Mouse (Mus musculus): ENCODE results near the gene Mitf. TPM values are rescaled to one million over a fixed set of nuclear protein-coding genes. Genes with fewer than 3 reads are reported as not detected.

The Mitf gene
- polyA plus RNA-seq, 1 experiment: 2.6 TPM

GRCm38 (mm10) chr6:97902205-97902604, 95.4 kb downstream of the Mitf start:
- DNase-seq (ENCODE audit: low read depth in 1 of 2, low spot score in 2 of 2): no peak
- H3K27ac ChIP-seq (ENCODE audit: insufficient read depth, low read length): no peak overlapping the region
- 82% methylated on average over 1 of the region's 1 CpGs for WGBS
- H3K4me3 ChIP-seq (ENCODE audit: extremely low read depth, insufficient read depth, insufficient read length): no peak overlapping the region
- TF ChIP-seq POLR2A (IDR thresholded peaks at IDR 0.05; ENCODE audit: low read depth, low read length) (no peak), CTCF (IDR thresholded peaks at IDR 0.05; ENCODE audit: extremely low read depth, insufficient read depth, insufficient read length, insufficient replicate concordance) (no peak)
- no peaks in the 10 kb centered on the region for H3K27me3 ChIP-seq (ENCODE audit: control insufficient read depth, insufficient read depth, low read length)
- H3K36me3 ChIP-seq (ENCODE audit: control insufficient read depth, insufficient read depth, low read length): no peaks in the 10 kb centered on the region
- H3K4me1 ChIP-seq (ENCODE audit: control insufficient read depth, insufficient read depth, insufficient read length): no peaks in the 10 kb centered on the region

- no peak for DNase-seq (ENCODE audit: low read depth in 1 of 2, low spot score in 2 of 2)
- WGBS: 96% methylated on average over 8 of the region's 8 CpGs
- no peak overlapping the region for H3K4me3 ChIP-seq (ENCODE audit: extremely low read depth, insufficient read depth, insufficient read length)
These were observed 107.9 kb downstream of the Mitf start for GRCm38 (mm10) chr6:97914768-97915167.

GRCm38 (mm10) chr6:97916386-97916903, 109.6 kb downstream of the Mitf start:
- TF ChIP-seq POLR2A (IDR thresholded peaks at IDR 0.05; ENCODE audit: low read depth, low read length) (no peak), CTCF (IDR thresholded peaks at IDR 0.05; ENCODE audit: extremely low read depth, insufficient read depth, insufficient read length, insufficient replicate concordance) (no peak)
- Histone ChIP-seq H3K36me3 (ENCODE audit: control insufficient read depth, insufficient read depth, low read length) (no peaks in the 10 kb centered on the region), H3K4me1 (ENCODE audit: control insufficient read depth, insufficient read depth, insufficient read length) (no peaks in the 10 kb centered on the region), H3K27ac (ENCODE audit: insufficient read depth, low read length) (no peak overlapping the region), H3K27me3 (ENCODE audit: control insufficient read depth, insufficient read depth, low read length) (no peaks in the 10 kb centered on the region), H3K4me3 (ENCODE audit: extremely low read depth, insufficient read depth, insufficient read length) (no peak overlapping the region)
- 82% methylated on average over 7 of the region's 7 CpGs for WGBS
- no peak for DNase-seq (ENCODE audit: low read depth in 1 of 2, low spot score in 2 of 2)

More at GRCm38 (mm10) chr6:97914768-97915167, 107.9 kb downstream of the Mitf start:
- Histone ChIP-seq H3K27ac (ENCODE audit: insufficient read depth, low read length) (no peak overlapping the region), H3K4me1 (ENCODE audit: control insufficient read depth, insufficient read depth, insufficient read length) (no peaks in the 10 kb centered on the region), H3K27me3 (ENCODE audit: control insufficient read depth, insufficient read depth, low read length) (no peaks in the 10 kb centered on the region), H3K36me3 (ENCODE audit: control insufficient read depth, insufficient read depth, low read length) (no peaks in the 10 kb centered on the region)
- no peak for TF ChIP-seq POLR2A (IDR thresholded peaks at IDR 0.05; ENCODE audit: low read depth, low read length)
- no peak for TF ChIP-seq CTCF (IDR thresholded peaks at IDR 0.05; ENCODE audit: extremely low read depth, insufficient read depth, insufficient read length, insufficient replicate concordance)

GRCm38 (mm10) chr6:97918051-97918450, 111.2 kb downstream of the Mitf start:
- no peak for DNase-seq (ENCODE audit: low read depth in 1 of 2, low spot score in 2 of 2)
- 83% methylated on average over 4 of the region's 4 CpGs for WGBS
- Histone ChIP-seq H3K4me3 (ENCODE audit: extremely low read depth, insufficient read depth, insufficient read length) (no peak overlapping the region), H3K36me3 (ENCODE audit: control insufficient read depth, insufficient read depth, low read length) (no peaks in the 10 kb centered on the region), H3K27ac (ENCODE audit: insufficient read depth, low read length) (no peak overlapping the region), H3K4me1 (ENCODE audit: control insufficient read depth, insufficient read depth, insufficient read length) (no peaks in the 10 kb centered on the region), H3K27me3 (ENCODE audit: control insufficient read depth, insufficient read depth, low read length) (no peaks in the 10 kb centered on the region)
- TF ChIP-seq POLR2A (IDR thresholded peaks at IDR 0.05; ENCODE audit: low read depth, low read length) (no peak), CTCF (IDR thresholded peaks at IDR 0.05; ENCODE audit: extremely low read depth, insufficient read depth, insufficient read length, insufficient replicate concordance) (no peak)

- no peak overlapping the region for H3K4me3 ChIP-seq (ENCODE audit: extremely low read depth, insufficient read depth, insufficient read length)
- no peaks in the 10 kb centered on the region for H3K36me3 ChIP-seq (ENCODE audit: control insufficient read depth, insufficient read depth, low read length)
- H3K27me3 ChIP-seq (ENCODE audit: control insufficient read depth, insufficient read depth, low read length): no peaks in the 10 kb centered on the region
- no peak for TF ChIP-seq CTCF (IDR thresholded peaks at IDR 0.05; ENCODE audit: extremely low read depth, insufficient read depth, insufficient read length, insufficient replicate concordance)
- no peak for TF ChIP-seq POLR2A (IDR thresholded peaks at IDR 0.05; ENCODE audit: low read depth, low read length)
- no peak overlapping the region for H3K27ac ChIP-seq (ENCODE audit: insufficient read depth, low read length)
- 95% methylated on average over 7 of the region's 7 CpGs for WGBS
- DNase-seq (ENCODE audit: low read depth in 1 of 2, low spot score in 2 of 2): no peak
- H3K4me1 ChIP-seq (ENCODE audit: control insufficient read depth, insufficient read depth, insufficient read length): no peaks in the 10 kb centered on the region
These were observed 111.6 kb downstream of the Mitf start for GRCm38 (mm10) chr6:97918481-97918880.

GRCm38 (mm10) chr6:97919287-97919686, 112.4 kb downstream of the Mitf start:
- WGBS: 83% methylated on average over 8 of the region's 8 CpGs
- no peaks in the 10 kb centered on the region for H3K27me3 ChIP-seq (ENCODE audit: control insufficient read depth, insufficient read depth, low read length)
- no peak overlapping the region for H3K27ac ChIP-seq (ENCODE audit: insufficient read depth, low read length)
- no peak overlapping the region for H3K4me3 ChIP-seq (ENCODE audit: extremely low read depth, insufficient read depth, insufficient read length)
- no peaks in the 10 kb centered on the region for H3K36me3 ChIP-seq (ENCODE audit: control insufficient read depth, insufficient read depth, low read length)
- H3K4me1 ChIP-seq (ENCODE audit: control insufficient read depth, insufficient read depth, insufficient read length): no peaks in the 10 kb centered on the region
- TF ChIP-seq POLR2A (IDR thresholded peaks at IDR 0.05; ENCODE audit: low read depth, low read length) (no peak), CTCF (IDR thresholded peaks at IDR 0.05; ENCODE audit: extremely low read depth, insufficient read depth, insufficient read length, insufficient replicate concordance) (no peak)
- no peak for DNase-seq (ENCODE audit: low read depth in 1 of 2, low spot score in 2 of 2)

GRCm38 (mm10) chr6:97921591-97921990, 114.7 kb downstream of the Mitf start:
- no peaks in the 10 kb centered on the region for H3K4me1 ChIP-seq (ENCODE audit: control insufficient read depth, insufficient read depth, insufficient read length)
- no peak overlapping the region for H3K27ac ChIP-seq (ENCODE audit: insufficient read depth, low read length)
- no peak overlapping the region for H3K4me3 ChIP-seq (ENCODE audit: extremely low read depth, insufficient read depth, insufficient read length)
- 89% methylated on average over 6 of the region's 6 CpGs for WGBS
- no peak for TF ChIP-seq CTCF (IDR thresholded peaks at IDR 0.05; ENCODE audit: extremely low read depth, insufficient read depth, insufficient read length, insufficient replicate concordance)
- TF ChIP-seq POLR2A (IDR thresholded peaks at IDR 0.05; ENCODE audit: low read depth, low read length): no peak
- no peak for DNase-seq (ENCODE audit: low read depth in 1 of 2, low spot score in 2 of 2)
- no peaks in the 10 kb centered on the region for H3K36me3 ChIP-seq (ENCODE audit: control insufficient read depth, insufficient read depth, low read length)
- no peaks in the 10 kb centered on the region for H3K27me3 ChIP-seq (ENCODE audit: control insufficient read depth, insufficient read depth, low read length)
